Mouse (Mus musculus) spleen, postnatal 0 days (tissue): ENCODE measurements around the gene Sirt7. TPM values are rescaled to one million over a fixed set of nuclear protein-coding genes. Genes with fewer than 3 reads are reported as not detected.

Source experiments
- polyA plus RNA-seq: library from polyadenylated mRNA; unstranded; fragments of >200 nt; fragmentation: Nextera tagmentation; extraction: Ambion mirVana; gene quantifications from 2 replicates; pipeline ENCODE4 v1.2.1, GENCODE M21; 2015

Gene Sirt7
- 49.4 and 54.1 TPM in 2 replicates for polyA plus RNA-seq

DNA sequence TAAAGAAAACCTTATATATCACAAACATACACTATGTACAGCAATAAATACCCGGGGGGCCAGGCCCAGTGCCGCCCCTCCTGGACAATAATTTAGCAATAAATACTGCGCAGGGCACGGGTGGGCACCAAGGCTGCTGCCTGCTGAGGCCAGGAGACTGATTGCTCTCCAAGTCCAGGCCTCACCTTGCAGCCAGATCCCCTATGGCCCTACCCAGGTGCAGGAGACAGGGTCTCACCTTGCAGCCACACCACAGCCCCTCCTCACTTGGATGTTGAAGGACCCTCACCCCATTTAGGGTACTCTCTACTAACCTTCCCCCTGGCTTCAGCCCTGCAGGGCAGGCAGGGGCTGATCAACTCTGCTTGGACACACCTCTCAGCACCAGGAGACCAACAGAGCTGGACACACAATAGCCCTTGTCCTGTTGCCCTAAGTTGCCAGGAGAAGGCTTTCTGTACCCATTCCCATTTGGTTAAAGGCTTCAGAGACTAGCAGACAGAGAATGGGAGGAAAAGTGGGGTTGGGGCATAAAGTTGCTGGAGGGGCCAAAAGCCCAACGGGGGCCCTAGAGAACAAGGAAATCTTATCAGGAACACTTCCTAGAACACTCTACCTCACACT lies at the start of gene Sirt7:
Gene Sirt7 (minus strand): TSS at position 89 of the 624 bp plus-strand sequence.

DNA sequence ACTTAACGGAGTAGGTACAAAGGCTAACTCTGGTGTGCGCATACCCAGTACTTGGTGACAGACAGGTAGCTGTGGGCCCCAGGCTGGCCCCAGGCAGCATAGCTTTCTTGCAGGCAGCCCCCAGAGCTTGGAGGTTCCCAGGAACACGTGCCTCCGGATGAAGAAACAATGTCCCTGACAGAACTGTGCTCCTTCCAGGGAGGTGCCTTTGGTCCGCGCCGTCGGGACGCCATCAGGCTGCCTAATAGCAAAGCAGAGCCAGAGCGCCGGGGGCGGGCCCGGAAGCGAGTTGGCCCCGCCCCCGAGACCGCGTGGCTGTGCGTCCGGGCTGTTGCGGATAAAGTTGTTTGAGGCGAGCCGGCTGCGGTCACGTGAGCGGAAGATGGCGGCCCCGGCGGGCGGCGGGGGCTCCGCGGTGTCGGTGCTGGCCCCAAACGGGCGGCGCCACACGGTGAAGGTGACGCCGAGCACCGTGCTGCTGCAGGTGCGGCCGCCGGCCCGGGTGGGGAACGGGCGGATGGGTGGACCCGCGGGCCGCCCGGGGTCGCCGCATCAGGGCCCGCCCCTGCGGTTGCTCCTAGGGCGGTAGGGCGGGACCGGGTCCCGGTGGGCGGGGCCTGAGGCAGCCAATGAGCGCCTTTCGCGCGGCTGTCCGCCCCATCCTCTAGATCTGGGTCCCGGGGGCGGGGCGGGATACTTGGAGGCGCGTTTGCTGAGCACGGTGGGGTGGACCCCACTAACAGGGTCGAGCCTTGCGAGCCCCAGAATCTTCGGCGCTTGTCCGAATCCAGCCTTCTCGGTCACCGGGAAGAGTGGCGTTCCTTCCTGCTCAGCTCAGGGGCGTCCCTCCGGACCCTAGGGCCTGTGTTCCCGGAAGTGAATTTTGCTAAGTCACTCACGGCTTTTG lies 47.9 kb upstream of the Sirt7 start, which contains the start of gene Aspscr1:
Gene Aspscr1 (plus strand): TSS at position 287 of the 907 bp plus-strand sequence.

GRCm38 (mm10) chr11:120661076-120661460 lies 36.0 kb upstream of the Sirt7 start, which contains the start of gene Notum:
Gene Notum, minus strand, starts transcription at chr11:120661175.

DNA sequence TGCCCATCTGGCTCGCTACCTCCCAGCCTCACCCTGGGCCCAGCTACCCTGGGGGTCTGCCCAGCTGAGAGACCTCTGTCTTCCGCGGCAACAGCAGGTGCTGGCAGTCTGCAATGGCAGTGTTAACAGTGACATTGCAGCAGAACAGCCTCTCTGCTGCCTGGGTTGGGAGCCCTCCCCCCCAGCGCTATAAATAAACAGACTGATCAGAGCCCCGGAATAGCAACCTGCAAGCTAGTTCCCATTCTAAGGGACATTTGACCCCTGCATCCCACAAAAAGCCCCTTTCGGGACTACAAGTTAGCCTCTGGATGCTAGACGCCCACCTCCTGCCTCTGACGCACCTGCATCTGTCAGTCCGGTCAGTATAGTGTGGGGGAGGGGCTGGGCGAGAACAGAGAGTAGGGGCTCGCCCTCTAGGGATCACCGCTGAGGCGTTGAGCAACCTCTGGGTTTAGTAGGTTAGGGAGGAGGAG lies 23.0 kb upstream of the Sirt7 start, which contains the start of gene Myadml2:
Gene Myadml2 (minus strand): TSS at position 158 of the 476 bp plus-strand sequence.

DNA sequence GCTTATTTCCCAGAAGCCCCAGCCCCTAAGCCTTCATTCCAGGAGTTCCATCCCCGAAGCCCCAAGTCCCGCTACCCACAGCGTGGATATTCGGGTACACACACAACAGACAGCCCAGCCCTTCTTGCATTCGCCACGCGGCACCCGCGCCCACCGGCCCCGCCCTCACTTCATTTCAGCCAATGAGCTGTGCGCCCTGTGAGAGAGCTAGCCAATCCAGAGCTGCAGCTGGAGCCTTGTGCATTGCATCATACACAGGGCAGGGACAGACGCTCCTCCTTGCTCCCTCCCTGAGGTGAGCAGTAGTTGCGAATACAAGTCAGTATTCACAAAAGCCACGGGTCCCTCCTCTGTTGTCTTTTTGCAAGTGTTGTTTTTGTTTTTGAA lies 18.6 kb upstream of the Sirt7 start, which contains the start of gene Pycr1:
Gene Pycr1 (minus strand): TSS at position 169 of the 387 bp plus-strand sequence.

DNA sequence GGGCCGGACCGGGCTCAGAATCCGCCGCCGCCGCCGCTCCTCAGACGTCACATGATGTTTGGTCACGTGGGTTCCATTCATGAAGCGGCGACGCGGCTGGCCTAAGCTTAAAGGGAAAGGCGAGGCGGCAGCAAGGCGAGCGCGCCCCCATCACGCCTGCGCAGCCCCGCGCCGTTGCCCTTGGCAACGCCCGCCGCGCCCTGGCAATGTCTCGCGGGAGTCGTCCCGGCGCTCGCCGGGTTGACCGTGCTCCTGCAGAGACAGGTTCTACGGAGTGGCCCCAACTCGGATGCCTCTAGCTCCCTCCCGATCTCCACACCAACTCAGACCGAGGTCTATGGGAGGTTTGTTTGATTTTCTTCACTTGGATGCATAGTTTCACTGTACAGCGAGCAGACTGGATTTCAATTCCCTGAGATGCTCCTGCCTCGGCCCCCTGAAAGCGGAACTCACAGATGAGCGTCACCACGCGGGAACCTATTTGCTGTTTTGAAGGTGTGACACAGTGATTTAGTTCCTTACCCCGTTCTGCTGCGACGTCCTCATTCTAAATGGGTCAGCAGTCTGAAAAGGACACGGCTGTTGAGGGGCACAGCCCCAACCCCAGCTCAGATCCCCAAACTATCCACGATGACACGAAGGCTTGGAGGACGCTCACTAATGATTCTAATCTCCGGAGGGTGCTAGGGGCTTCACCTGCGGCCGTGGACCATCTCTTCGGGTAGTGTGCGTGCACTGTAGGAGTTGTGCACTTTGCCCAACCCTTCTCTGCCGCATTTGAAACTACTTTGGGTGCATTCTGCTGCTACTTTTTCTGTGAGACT lies 8.7 kb upstream of the Sirt7 start, which contains the start of gene Mafg:
Gene Mafg (minus strand): TSS at position 81 of the 824 bp plus-strand sequence.

DNA sequence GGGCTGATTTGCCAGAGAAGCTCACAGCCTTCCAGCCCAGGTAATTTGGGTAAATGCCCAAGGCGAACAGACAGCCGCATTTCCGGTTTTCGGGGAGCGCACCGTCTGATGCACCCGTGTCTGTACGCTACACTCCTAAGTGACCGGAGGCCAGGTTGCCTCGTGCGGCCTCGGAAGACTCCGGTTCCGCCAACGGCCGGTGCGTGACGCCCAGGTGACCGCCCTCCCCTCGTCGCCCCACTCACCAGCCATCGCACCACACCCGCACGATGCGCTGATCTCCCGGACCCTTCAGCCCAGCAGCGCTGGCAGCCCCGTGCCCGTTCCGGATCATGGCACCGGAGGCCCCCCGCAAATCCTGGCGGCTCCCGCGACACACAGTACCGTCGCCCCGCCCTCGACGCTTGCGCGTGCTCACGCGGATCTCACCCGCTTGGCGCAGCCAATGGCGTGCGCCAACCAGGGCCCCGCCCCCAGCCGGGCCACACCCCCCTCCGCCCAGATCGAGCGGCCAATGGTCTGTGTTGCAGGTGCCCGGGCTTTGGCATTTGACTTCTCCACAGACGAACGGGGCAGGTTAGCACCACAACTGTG lies 7.4 kb downstream of the Sirt7 start, which contains the start of gene Pcyt2:
Gene Pcyt2 (minus strand): TSS at position 418 of the 594 bp plus-strand sequence.

DNA sequence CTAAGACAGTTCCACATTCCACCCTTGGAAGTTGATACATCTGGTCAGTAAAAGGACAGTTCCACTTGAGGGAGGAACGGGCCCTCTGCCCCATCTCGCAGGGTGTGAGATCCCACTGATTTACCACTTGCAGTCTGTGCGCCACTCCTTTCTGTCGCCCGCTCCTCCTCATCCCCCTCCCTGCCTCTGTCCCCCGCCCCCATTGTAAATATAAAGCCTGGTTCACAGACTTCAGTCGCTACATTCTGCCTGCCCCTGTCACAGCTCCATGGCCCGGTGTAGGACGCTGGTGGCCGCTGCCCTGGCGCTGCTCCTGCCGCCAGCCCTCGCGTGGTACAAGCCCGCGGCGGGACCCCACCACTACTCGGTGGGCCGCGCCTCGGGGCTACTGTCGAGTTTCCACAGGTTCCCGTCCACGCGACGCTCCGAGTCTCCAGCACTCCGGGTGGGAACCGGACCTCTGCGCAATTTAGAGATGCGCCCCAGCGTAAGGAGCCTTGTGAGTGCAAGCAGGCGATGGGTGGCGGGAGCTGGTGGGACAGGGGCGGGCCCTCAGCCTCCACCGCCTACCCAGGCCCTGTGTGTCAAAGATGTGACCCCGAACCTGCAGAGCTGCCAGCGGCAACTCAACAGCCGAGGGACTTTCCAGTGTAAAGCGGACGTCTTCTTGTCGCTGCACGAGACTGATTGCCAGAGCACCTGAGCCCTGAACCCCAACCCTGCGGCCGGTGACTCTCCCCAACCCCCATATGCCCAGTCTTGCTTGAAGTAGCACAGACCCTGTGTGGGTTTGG lies 16.6 kb downstream of the Sirt7 start, which contains the start of gene Npb:
Gene Npb (plus strand): TSS at position 237 of the 794 bp plus-strand sequence.

GRCm38 (mm10) chr11:120598283-120598989 lies 26.6 kb downstream of the Sirt7 start, which contains the start of the genes Alyref and Anapc11:
Gene Alyref, minus strand, starts transcription at chr11:120598365.
Gene Anapc11, plus strand, starts transcription at chr11:120598421.

DNA sequence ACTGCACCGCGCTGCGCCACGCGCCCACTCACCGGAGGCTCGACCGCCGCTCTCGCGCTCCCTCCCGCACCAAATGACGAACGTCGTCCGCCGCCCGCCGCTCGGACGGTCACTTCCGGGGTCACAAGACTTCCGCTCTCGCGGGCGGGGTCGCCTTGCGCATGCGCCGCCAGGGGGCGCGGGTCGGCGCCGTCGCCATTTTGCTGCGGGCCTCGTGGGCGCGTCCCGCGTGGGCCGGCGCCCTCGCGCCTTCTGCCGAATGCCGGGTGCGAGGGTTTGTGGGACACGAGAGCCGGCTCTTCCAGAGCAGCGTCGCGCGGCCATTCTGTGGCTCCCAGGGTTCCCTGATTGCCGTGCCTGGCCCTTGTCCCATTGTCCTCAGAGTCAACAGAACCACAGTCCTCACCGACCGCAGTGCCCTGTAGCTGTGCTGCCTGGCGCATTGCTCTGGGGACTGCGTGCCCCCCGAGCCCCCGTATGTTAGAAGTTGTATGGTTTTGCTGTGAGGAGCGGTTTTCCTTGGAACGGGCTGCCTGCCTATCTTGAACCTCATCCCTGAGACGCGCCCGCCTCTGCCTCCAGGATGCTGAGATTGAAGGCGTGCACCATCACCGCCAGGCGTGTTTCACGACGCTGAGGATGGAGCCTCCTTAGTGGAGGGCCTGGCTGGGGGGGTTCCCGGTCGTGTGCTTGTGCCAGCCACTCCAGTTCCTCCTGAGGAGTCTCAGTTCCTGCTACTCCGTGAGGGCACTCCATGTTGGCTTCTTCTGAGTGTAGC lies 43.4 kb downstream of the Sirt7 start, which contains the start of gene Arhgdia:
Gene Arhgdia (minus strand): TSS at position 135 of the 778 bp plus-strand sequence.

DNA sequence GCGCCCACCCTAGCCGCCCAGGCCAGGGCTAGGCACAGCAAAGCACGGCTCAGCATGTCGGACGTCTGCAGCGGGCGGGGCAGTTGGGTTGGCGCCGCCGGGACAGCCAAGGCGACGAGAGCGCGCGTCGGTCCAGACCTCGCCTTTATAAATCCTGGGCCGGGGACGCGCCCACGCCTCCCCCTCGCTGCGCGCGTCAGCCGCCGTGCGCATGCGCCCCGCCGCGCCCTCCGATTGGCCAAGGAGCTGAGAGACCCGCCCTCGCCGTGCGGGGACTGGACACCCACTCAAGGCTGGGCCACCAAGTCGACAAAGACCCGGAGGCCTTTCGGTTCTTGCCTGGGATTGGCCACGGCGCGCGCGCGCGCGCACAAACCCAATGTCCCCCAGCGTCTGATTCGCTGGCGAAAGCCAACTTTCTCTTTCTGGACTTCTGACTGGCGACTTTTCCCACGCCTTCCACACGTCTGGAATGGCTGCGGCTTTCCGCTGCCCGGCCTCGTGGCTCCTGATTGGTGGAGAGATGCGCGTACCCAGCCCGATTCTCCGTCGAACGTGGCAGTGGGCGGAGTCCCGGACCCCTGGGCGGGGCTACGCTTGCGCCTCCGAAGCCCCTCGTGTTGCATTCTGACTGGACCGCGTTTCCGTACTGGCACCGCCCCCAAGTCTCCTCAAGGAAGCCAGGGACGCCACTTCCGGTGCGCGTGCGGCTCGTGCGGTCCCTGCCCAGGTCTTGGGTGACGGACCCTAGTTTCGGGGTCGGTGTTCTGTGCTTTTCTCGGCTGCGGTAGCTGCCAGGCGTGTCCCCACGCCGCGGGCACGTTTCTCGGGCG lies 52.1 kb downstream of the Sirt7 start, which contains the start of gene P4hb:
Gene P4hb (minus strand): TSS at position 502 of the 833 bp plus-strand sequence.

Other genes with a start within 250 kb of the Sirt7 start
- gene Faap100, start 246.5 kb downstream of the Sirt7 start, polyA plus RNA-seq: 11.0 and 12.8 TPM in 2 replicates
- gene Nploc4, start 187.5 kb downstream of the Sirt7 start, polyA plus RNA-seq: 19.0 and 19.5 TPM in 2 replicates
- 0.07 TPM in 1 of 2 replicates, not detected in the other for gene Tspan10, start 182.6 kb downstream of the Sirt7 start, polyA plus RNA-seq
- 0.12 and 0.16 TPM in 2 replicates for gene Pde6g, start 171.7 kb downstream of the Sirt7 start, polyA plus RNA-seq
- gene Oxld1, start 167.2 kb downstream of the Sirt7 start, polyA plus RNA-seq: 11.2 and 15.7 TPM in 2 replicates
- gene Ccdc137, start 167.1 kb downstream of the Sirt7 start, polyA plus RNA-seq: 24.2 and 24.8 TPM in 2 replicates
- gene Arl16, start 157.6 kb downstream of the Sirt7 start, polyA plus RNA-seq: 22.7 TPM in 2 replicates
- gene Mrpl12, start 140.6 kb downstream of the Sirt7 start, polyA plus RNA-seq: 99.2 and 107 TPM in 2 replicates
- 16.9 and 18.6 TPM in 2 replicates for gene Slc25a10, start 133.4 kb downstream of the Sirt7 start, polyA plus RNA-seq
- 0.13 TPM in 1 of 2 replicates, not detected in the other for gene Gcgr, start 94.5 kb downstream of the Sirt7 start, polyA plus RNA-seq
- 76.2 and 89.7 TPM in 2 replicates for gene Mcrip1, start 75.5 kb downstream of the Sirt7 start, polyA plus RNA-seq
- gene Ppp1r27, start 74.1 kb downstream of the Sirt7 start, polyA plus RNA-seq: not detected in 2 replicates
- gene P4hb, start 52.0 kb downstream of the Sirt7 start, polyA plus RNA-seq: 206 and 241 TPM in 2 replicates
- gene Arhgdia, start 43.6 kb downstream of the Sirt7 start, polyA plus RNA-seq: 234 and 266 TPM in 2 replicates
- gene Alyref, start 26.9 kb downstream of the Sirt7 start, polyA plus RNA-seq: 381 and 432 TPM in 2 replicates
- 120 and 128 TPM in 2 replicates for gene Anapc11, start 26.8 kb downstream of the Sirt7 start, polyA plus RNA-seq
- 2.7 and 5.2 TPM in 2 replicates for gene Npb, start 16.8 kb downstream of the Sirt7 start, polyA plus RNA-seq
- 48.5 and 54.1 TPM in 2 replicates for gene Pcyt2, start 7.3 kb downstream of the Sirt7 start, polyA plus RNA-seq
- 40.0 and 41.2 TPM in 2 replicates for gene Mafg, start 8.4 kb upstream of the Sirt7 start, polyA plus RNA-seq
- gene Pycr1, start 18.5 kb upstream of the Sirt7 start, polyA plus RNA-seq: 3.5 and 5.2 TPM in 2 replicates
- gene Myadml2, start 22.9 kb upstream of the Sirt7 start, polyA plus RNA-seq: 0.23 and 0.29 TPM in 2 replicates
- gene Notum, start 35.9 kb upstream of the Sirt7 start, polyA plus RNA-seq: not detected in 2 replicates
- gene Aspscr1, start 47.7 kb upstream of the Sirt7 start, polyA plus RNA-seq: 60.0 and 64.9 TPM in 2 replicates
- gene Cenpx, start 88.5 kb upstream of the Sirt7 start, polyA plus RNA-seq: 143 and 147 TPM in 2 replicates
- gene Lrrc45, start 88.7 kb upstream of the Sirt7 start, polyA plus RNA-seq: 12.3 and 13.8 TPM in 2 replicates
- gene Rac3, start 96.2 kb upstream of the Sirt7 start, polyA plus RNA-seq: 3.1 and 3.6 TPM in 2 replicates
- gene Dcxr, start 102.0 kb upstream of the Sirt7 start, polyA plus RNA-seq: 9.0 and 14.8 TPM in 2 replicates
- 1.2 and 3.8 TPM in 2 replicates for gene Cbr2, start 106.9 kb upstream of the Sirt7 start, polyA plus RNA-seq
- gene Hmga1b, start 137.6 kb upstream of the Sirt7 start, polyA plus RNA-seq: 3.8 and 5.0 TPM in 2 replicates
- gene Rfng, start 159.0 kb upstream of the Sirt7 start, polyA plus RNA-seq: 11.9 and 13.8 TPM in 2 replicates
- 73.2 and 75.4 TPM in 2 replicates for gene Gps1, start 159.0 kb upstream of the Sirt7 start, polyA plus RNA-seq
- 58.0 and 60.3 TPM in 2 replicates for gene Dus1l, start 171.2 kb upstream of the Sirt7 start, polyA plus RNA-seq
- 7.5 and 8.1 TPM in 2 replicates for gene Fasn, start 199.3 kb upstream of the Sirt7 start, polyA plus RNA-seq